Mouse (Mus musculus) forebrain, embryonic 16.5 days (tissue): Measurements from ENCODE around the gene Olfr476. TPM values are rescaled to one million over a fixed set of nuclear protein-coding genes. Genes with fewer than 3 reads are reported as not detected.
"Not testable (repeated sequence)": the region's sequence is repeated elsewhere in the genome, so short reads cannot be mapped to it uniquely, and the experiment has no call there.

Source experiments
- ATAC-seq: fragments of 200-750 bp; cut with Nextera tagmentation; 2 replicates; pipeline ENCODE4 v1.8.0; 2017; ENCODE audit warnings: mild to moderate bottlenecking, moderate library complexity
- H3K27ac ChIP-seq: fragments of 300-500 bp; sonication (generic); 2 replicates; pipeline ENCODE4 v1.5.1; 2014; ENCODE audit warnings: low read length, control low read depth
- H3K27me3 ChIP-seq: fragments of 300-500 bp; sonication (generic); replicated peaks from 2 replicates; pipeline ENCODE4 v1.6.1; 2014; ENCODE audit warnings: low read length; ENCODE audit not compliant: control insufficient read depth, insufficient read depth
- H3K36me3 ChIP-seq: fragments of 300-500 bp; sonication (generic); 2 replicates; pipeline ENCODE4 v1.6.1; 2014; ENCODE audit not compliant: control insufficient read depth, insufficient read depth
- H3K4me1 ChIP-seq: fragments of 300-500 bp; sonication (generic); replicated peaks from 2 replicates; pipeline ENCODE4 v1.6.1; 2014; ENCODE audit warnings: low read length; ENCODE audit not compliant: control insufficient read depth, insufficient read depth
- H3K4me2 ChIP-seq: fragments of 300-500 bp; sonication (generic); 2 replicates; pipeline ENCODE4 v1.6.1; 2014; ENCODE audit warnings: mild to moderate bottlenecking, low read length, control low read depth
- H3K4me3 ChIP-seq: fragments of 300-500 bp; sonication (generic); replicated peaks from 2 replicates; pipeline ENCODE4 v1.5.1; 2014; ENCODE audit warnings: mild to moderate bottlenecking, low read length, control low read depth
- H3K9ac ChIP-seq: fragments of 300-500 bp; sonication (generic); replicated peaks from 2 replicates; pipeline ENCODE4 v1.6.1; 2014; ENCODE audit warnings: low read depth, low read length, control low read depth
- H3K9me3 ChIP-seq: fragments of 300-500 bp; sonication (generic); 2 replicates; pipeline ENCODE4 v1.6.1; 2016; ENCODE audit warnings: low read length; ENCODE audit not compliant: control insufficient read depth
- WGBS: fragments of 180-500 bp; shearing (Covaris S2); extraction: QIAGEN DNeasy Blood & Tissue Kit; methylation state at CpG from one replicate; pipeline ENCODE4 v1.1.7; 2014; 5-methylcytosine and 5-hydroxymethylcytosine counted together
- polyA plus RNA-seq: library from polyadenylated mRNA; unstranded; fragments of >200 nt; fragmentation: Nextera tagmentation; extraction: Ambion mirVana; gene quantifications from 2 replicates; pipeline ENCODE4 v1.2.1, GENCODE M21; 2015

The Olfr476 gene
- polyA plus RNA-seq, result not detected in 2 replicates

GRCm38 (mm10) chr7:107964503-107964902, at the start of gene Olfr476:
TSS of gene Olfr476 (plus strand) at chr7:107964803.
- no peak within 1 kb of the TSS for H3K27ac ChIP-seq
- no peaks in the 10 kb centered on the region for H3K27me3 ChIP-seq
- H3K4me3 ChIP-seq, result no peak within 1 kb of the TSS
- no peak within 1 kb of the TSS for H3K9ac ChIP-seq
- no peaks in the 10 kb centered on the region for H3K9me3 ChIP-seq
- no peaks in the 10 kb centered on the region for H3K36me3 ChIP-seq
- no peak for ATAC-seq
- no peak within 1 kb of the TSS for H3K4me2 ChIP-seq
- 66% methylated on average over 1 of the region's 1 CpGs for WGBS
- H3K4me1 ChIP-seq, result no peaks in the 10 kb centered on the region

DNA sequence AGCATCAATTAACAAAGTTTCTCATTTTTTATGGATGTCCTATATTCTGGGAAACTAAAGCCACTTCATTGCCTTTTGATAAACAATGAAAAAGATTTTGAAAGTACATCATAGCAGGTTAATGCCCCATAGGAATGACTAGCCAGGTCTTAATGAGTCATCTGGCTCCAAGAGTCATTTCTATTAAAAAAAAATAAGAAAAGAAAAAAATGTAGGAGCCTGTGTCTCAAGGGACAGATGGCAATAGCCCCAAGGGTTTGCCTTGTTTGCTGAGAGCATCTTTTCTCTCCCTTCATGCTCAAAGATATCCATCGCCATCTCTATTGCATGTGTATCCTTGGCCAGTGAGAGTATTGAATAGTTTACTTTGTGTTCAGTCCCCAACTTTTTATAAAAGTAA, 34.5 kb upstream of the Olfr476 start, which contains the start of gene Olfr473:
Gene Olfr473 (plus strand): TSS at position 301 of the 400 bp plus-strand sequence.
- no peaks in the 10 kb centered on the region for H3K9me3 ChIP-seq
- WGBS, result 97% methylated on average over 1 of the region's 1 CpGs
- no peak within 1 kb of the TSS for H3K9ac ChIP-seq

DNA sequence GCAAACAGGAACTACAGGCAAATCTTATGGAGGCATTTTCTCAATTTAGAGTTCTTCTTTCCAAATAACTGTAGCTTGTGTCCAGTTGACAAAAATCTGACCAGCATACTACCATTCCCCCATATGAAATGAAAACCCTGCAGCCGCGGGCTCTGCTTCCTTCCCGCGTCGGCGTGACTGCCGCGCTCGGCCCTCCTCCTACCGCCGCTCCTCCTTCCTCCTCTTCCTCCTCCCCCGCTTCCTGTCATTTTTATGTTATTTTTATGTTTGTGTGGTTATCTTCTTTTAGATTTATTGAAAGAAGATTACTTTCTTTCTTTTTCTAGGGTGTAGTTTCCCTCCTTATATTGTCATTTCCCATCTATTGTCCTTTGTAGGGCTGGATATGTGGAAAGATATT, 12.1 kb upstream of the Olfr476 start:
- H3K27ac ChIP-seq, H3K27me3 ChIP-seq, ATAC-seq, H3K4me2 ChIP-seq, H3K4me1 ChIP-seq, H3K36me3 ChIP-seq, H3K9me3 ChIP-seq, H3K9ac ChIP-seq, H3K4me3 ChIP-seq: not testable (repeated sequence)
- WGBS, result 96% methylated on average over 12 of the region's 12 CpGs

More for the DNA sequence above, 34.5 kb upstream of the Olfr476 start, which contains the start of gene Olfr473:
- no peaks in the 10 kb centered on the region for H3K27me3 ChIP-seq
- no peak within 1 kb of the TSS for H3K27ac ChIP-seq
- no peaks in the 10 kb centered on the region for H3K36me3 ChIP-seq
- no peak within 1 kb of the TSS for H3K4me2 ChIP-seq
- H3K4me3 ChIP-seq, result no peak within 1 kb of the TSS
- no peak for ATAC-seq
- H3K4me1 ChIP-seq, result no peaks in the 10 kb centered on the region

DNA sequence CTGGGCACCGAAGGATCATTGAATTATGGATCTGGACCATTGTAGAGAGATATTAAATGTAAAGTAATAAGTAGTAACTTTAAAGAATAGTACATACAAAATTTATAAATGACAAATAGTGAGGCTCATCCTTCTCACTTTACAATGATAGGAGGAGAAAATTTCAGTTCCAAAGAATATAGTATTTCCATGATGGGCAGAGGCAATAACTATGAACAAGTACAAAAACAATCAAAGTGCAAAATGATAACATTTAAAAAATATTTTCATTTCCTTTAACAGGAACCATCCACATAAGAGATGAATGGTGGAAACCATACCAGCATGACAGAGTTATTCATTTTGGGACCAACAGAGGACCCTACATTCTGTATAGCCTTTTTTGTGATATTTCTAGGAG, 10.3 kb upstream of the Olfr476 start, which contains the start of gene Olfr474:
Gene Olfr474 (plus strand): TSS at position 301 of the 400 bp plus-strand sequence.
- H3K9me3 ChIP-seq, result no peaks in the 10 kb centered on the region
- H3K9ac ChIP-seq, result no peak within 1 kb of the TSS
- no peaks in the 10 kb centered on the region for H3K27me3 ChIP-seq
- no peaks in the 10 kb centered on the region for H3K4me1 ChIP-seq
- ATAC-seq, result no peak
- no peak within 1 kb of the TSS for H3K4me2 ChIP-seq
- H3K27ac ChIP-seq, result no peak within 1 kb of the TSS
- 87% methylated on average over 1 of the region's 1 CpGs for WGBS
- no peak within 1 kb of the TSS for H3K4me3 ChIP-seq
- no peaks in the 10 kb centered on the region for H3K36me3 ChIP-seq

- H3K27ac ChIP-seq, result no peak within 1 kb of the TSS
- no peak within 1 kb of the TSS for H3K4me2 ChIP-seq
- no peaks in the 10 kb centered on the region for H3K9me3 ChIP-seq
- no peaks in the 10 kb centered on the region for H3K36me3 ChIP-seq
- H3K4me1 ChIP-seq, result no peaks in the 10 kb centered on the region
- no peak for ATAC-seq
- no peaks in the 10 kb centered on the region for H3K27me3 ChIP-seq
- WGBS, result 78% methylated on average over 2 of the region's 2 CpGs
- no peak within 1 kb of the TSS for H3K4me3 ChIP-seq
- no peak within 1 kb of the TSS for H3K9ac ChIP-seq
Measured at GRCm38 (mm10) chr7:107986393-107986792, 21.8 kb downstream of the Olfr476 start, which contains the start of gene Olfr477. TSS of gene Olfr477 (plus strand) at chr7:107986693.

- not testable (repeated sequence) for H3K9me3 ChIP-seq, H3K9ac ChIP-seq, H3K4me1 ChIP-seq, ATAC-seq, H3K4me3 ChIP-seq, H3K36me3 ChIP-seq, H3K27me3 ChIP-seq, H3K4me2 ChIP-seq, H3K27ac ChIP-seq
Measured at GRCm38 (mm10) chr7:108014256-108014655, 49.7 kb downstream of the Olfr476 start.

Other genes with a start within 250 kb of the Olfr476 start
- 0.18 TPM in 1 of 2 replicates, not detected in the other for gene Cyb5r2, start 206.8 kb upstream of the Olfr476 start, polyA plus RNA-seq
- gene Ovch2, start 163.6 kb upstream of the Olfr476 start, polyA plus RNA-seq, result not detected in 2 replicates
- not detected in 2 replicates for gene Olfr467, start 152.5 kb upstream of the Olfr476 start, polyA plus RNA-seq
- gene Olfr469, start 139.3 kb upstream of the Olfr476 start, polyA plus RNA-seq, result not detected in 2 replicates
- gene Olfr470, start 117.3 kb upstream of the Olfr476 start, polyA plus RNA-seq, result not detected in 2 replicates
- not detected in 2 replicates for gene Olfr472, start 66.9 kb upstream of the Olfr476 start, polyA plus RNA-seq
- not detected in 2 replicates for gene Olfr473, start 34.4 kb upstream of the Olfr476 start, polyA plus RNA-seq
- not detected in 2 replicates for gene Olfr474, start 10.2 kb upstream of the Olfr476 start, polyA plus RNA-seq
- not detected in 2 replicates for gene Olfr477, start 21.9 kb downstream of the Olfr476 start, polyA plus RNA-seq
- not detected in 2 replicates for gene Olfr478, start 69.2 kb downstream of the Olfr476 start, polyA plus RNA-seq
- gene Olfr479, start 85.9 kb downstream of the Olfr476 start, polyA plus RNA-seq, result not detected in 2 replicates
- gene Olfr480, start 102.5 kb downstream of the Olfr476 start, polyA plus RNA-seq, result not detected in 2 replicates
- not detected in 2 replicates for gene Olfr481, start 115.1 kb downstream of the Olfr476 start, polyA plus RNA-seq
- not detected in 2 replicates for gene Olfr482, start 132.8 kb downstream of the Olfr476 start, polyA plus RNA-seq
- not detected in 2 replicates for gene Olfr483, start 136.0 kb downstream of the Olfr476 start, polyA plus RNA-seq
- gene Olfr484, start 162.6 kb downstream of the Olfr476 start, polyA plus RNA-seq, result not detected in 2 replicates
- gene Olfr485, start 195.1 kb downstream of the Olfr476 start, polyA plus RNA-seq, result not detected in 2 replicates
- not detected in 2 replicates for gene Olfr486, start 207.9 kb downstream of the Olfr476 start, polyA plus RNA-seq
- gene Olfr487, start 249.8 kb downstream of the Olfr476 start, polyA plus RNA-seq, result not detected in 2 replicates